Mouse (Mus musculus) forebrain, embryonic 11.5 days (tissue): ENCODE results near the gene Aspn. TPM values are rescaled to one million over a fixed set of nuclear protein-coding genes. Genes with fewer than 3 reads are reported as not detected.

Experiments used
- ATAC-seq: fragments of 200-750 bp; cut with Nextera tagmentation; replicated peaks from 2 replicates; pipeline ENCODE4 v1.8.0; 2017; ENCODE audit warnings: moderate TSS enrichment; ENCODE audit not compliant: low FRiP score
- DNase-seq: peaks from one replicate; pipeline ENCODE4 v3.0.0-alpha.2; 2017; ENCODE audit warnings: low spot score
- H3K27ac ChIP-seq: fragments of 300-500 bp; sonication (generic); 2 replicates; pipeline ENCODE4 v1.5.1; 2014; ENCODE audit warnings: low read depth, low read length
- H3K27me3 ChIP-seq: fragments of 300-500 bp; sonication (generic); 2 replicates; pipeline ENCODE4 v1.6.1; 2014; ENCODE audit warnings: mild to moderate bottlenecking, low read length, mixed read lengths; ENCODE audit not compliant: control insufficient read depth, insufficient read depth
- H3K36me3 ChIP-seq: fragments of 300-500 bp; sonication (generic); 2 replicates; pipeline ENCODE4 v1.6.1; 2014; ENCODE audit warnings: mild to moderate bottlenecking, low read length, moderate library complexity, mixed read lengths; ENCODE audit not compliant: control insufficient read depth, insufficient read depth
- H3K4me1 ChIP-seq: fragments of 300-500 bp; sonication (generic); replicated peaks from 2 replicates; pipeline ENCODE4 v1.6.1; 2014; ENCODE audit warnings: low read length, mixed read lengths; ENCODE audit not compliant: control insufficient read depth, insufficient read depth
- H3K4me2 ChIP-seq: fragments of 300-500 bp; sonication (generic); 2 replicates; pipeline ENCODE4 v1.6.1; 2014; ENCODE audit warnings: low read depth, mild to moderate bottlenecking, low read length, moderate library complexity, mixed read lengths; ENCODE audit not compliant: severe bottlenecking
- H3K4me3 ChIP-seq: fragments of 300-500 bp; sonication (generic); 2 replicates; pipeline ENCODE4 v1.5.1; 2014; ENCODE audit warnings: low read depth, low read length
- H3K9ac ChIP-seq: fragments of 300-500 bp; sonication (generic); 2 replicates; pipeline ENCODE4 v1.6.1; 2014; ENCODE audit warnings: low read length
- H3K9me3 ChIP-seq: fragments of 300-500 bp; sonication (generic); 2 replicates; pipeline ENCODE4 v1.6.1; 2016; ENCODE audit warnings: low read length, mixed read lengths; ENCODE audit not compliant: control insufficient read depth
- WGBS: fragments of 180-500 bp; shearing (Covaris S2); extraction: QIAGEN DNeasy Blood & Tissue Kit; methylation state at CpG from one replicate; pipeline ENCODE4 v1.1.7; 2014; 5-methylcytosine and 5-hydroxymethylcytosine counted together
- polyA plus RNA-seq: library from polyadenylated mRNA; unstranded; fragments of >200 nt; fragmentation: Nextera tagmentation; extraction: Ambion mirVana; gene quantifications from 2 replicates; pipeline ENCODE4 v1.2.1, GENCODE M21; 2014

Gene Aspn
- polyA plus RNA-seq, 1 experiment from 2014 or later = 0.55 TPM

GRCm38 (mm10) chr13:49603603-49604002, 59.4 kb downstream of the Aspn start:
- ATAC-seq (no peak), DNase-seq (no peak)
- Histone ChIP-seq H3K9ac (no peak overlapping the region), H3K27ac (no peak overlapping the region), H3K9me3 (no peaks in the 10 kb centered on the region), H3K4me3 (no peak overlapping the region), H3K4me1 (no peaks in the 10 kb centered on the region), H3K36me3 (no peaks in the 10 kb centered on the region), H3K27me3 (no peaks in the 10 kb centered on the region), H3K4me2 (no peak overlapping the region)

GRCm38 (mm10) chr13:49607714-49608113, 63.5 kb downstream of the Aspn start, which contains the start of gene Ogn:
Gene Ogn (plus strand): TSS chr13:49608046.
- no peak for ATAC-seq

GRCm38 (mm10) chr13:49608589-49609322, 64.5 kb downstream of the Aspn start:
- Histone ChIP-seq H3K4me1 (no peaks in the 10 kb centered on the region), H3K4me2 (no peak overlapping the region), H3K27me3 (no peaks in the 10 kb centered on the region), H3K27ac (no peak overlapping the region), H3K36me3 (no peaks in the 10 kb centered on the region), H3K9ac (no peak overlapping the region), H3K4me3 (no peak overlapping the region), H3K9me3 (no peaks in the 10 kb centered on the region)
- WGBS = 80% methylated on average over 4 of the region's 4 CpGs
- DNase-seq (no peak), ATAC-seq (no peak)

More at GRCm38 (mm10) chr13:49607714-49608113, 63.5 kb downstream of the Aspn start, which contains the start of gene Ogn:
- no peaks in the 10 kb centered on the region for H3K27me3 ChIP-seq
- H3K9ac ChIP-seq = no peak within 1 kb of the TSS
- no peak within 1 kb of the TSS for H3K27ac ChIP-seq
- H3K4me3 ChIP-seq = no peak within 1 kb of the TSS
- no peak for DNase-seq
- no peaks in the 10 kb centered on the region for H3K4me1 ChIP-seq
- no peak within 1 kb of the TSS for H3K4me2 ChIP-seq
- no peaks in the 10 kb centered on the region for H3K9me3 ChIP-seq
- 74% methylated on average over 4 of the region's 4 CpGs for WGBS
- H3K36me3 ChIP-seq = no peaks in the 10 kb centered on the region

- H3K27ac ChIP-seq = no peak overlapping the region
- H3K9ac ChIP-seq = no peak overlapping the region
- H3K27me3 ChIP-seq = no peaks in the 10 kb centered on the region
- no peak overlapping the region for H3K4me3 ChIP-seq
- H3K36me3 ChIP-seq = no peaks in the 10 kb centered on the region
- 93% methylated on average over 3 of the region's 3 CpGs for WGBS
- DNase-seq (no peak), ATAC-seq (no peak)
- no peak overlapping the region for H3K4me2 ChIP-seq
- no peaks in the 10 kb centered on the region for H3K9me3 ChIP-seq
- no peaks in the 10 kb centered on the region for H3K4me1 ChIP-seq
These were observed 72.8 kb downstream of the Aspn start for GRCm38 (mm10) chr13:49617021-49617420.

Other genes starting within 250 kb of the Aspn start
- gene Fgd3, start 224.1 kb upstream of the Aspn start, polyA plus RNA-seq = 1.7 and 2.1 TPM in 2 replicates
- gene Bicd2, start 202.9 kb upstream of the Aspn start, polyA plus RNA-seq = 35.7 and 38.5 TPM in 2 replicates
- gene Ippk, start 123.2 kb upstream of the Aspn start, polyA plus RNA-seq = 16.6 and 16.9 TPM in 2 replicates
- 1.2 and 1.5 TPM in 2 replicates for gene Tes3-ps, start 51.1 kb upstream of the Aspn start, polyA plus RNA-seq
- gene Ecm2, start 39.6 kb upstream of the Aspn start, polyA plus RNA-seq = 0.76 and 0.80 TPM in 2 replicates
- 0.61 and 1.0 TPM in 2 replicates for gene Omd, start 38.0 kb downstream of the Aspn start, polyA plus RNA-seq
- 9.8 and 9.9 TPM in 2 replicates for gene Ogn, start 63.6 kb downstream of the Aspn start, polyA plus RNA-seq
- 42.9 and 44.5 TPM in 2 replicates for gene Cenpp, start 108.3 kb downstream of the Aspn start, polyA plus RNA-seq
- gene Nol8, start 108.6 kb downstream of the Aspn start, polyA plus RNA-seq = 22.8 and 23.4 TPM in 2 replicates
- gene Iars, start 137.7 kb downstream of the Aspn start, polyA plus RNA-seq = 124 and 129 TPM in 2 replicates